Comparison of ENCODE assay signal across 8 mouse cellular contexts in the genomic region with DNA sequence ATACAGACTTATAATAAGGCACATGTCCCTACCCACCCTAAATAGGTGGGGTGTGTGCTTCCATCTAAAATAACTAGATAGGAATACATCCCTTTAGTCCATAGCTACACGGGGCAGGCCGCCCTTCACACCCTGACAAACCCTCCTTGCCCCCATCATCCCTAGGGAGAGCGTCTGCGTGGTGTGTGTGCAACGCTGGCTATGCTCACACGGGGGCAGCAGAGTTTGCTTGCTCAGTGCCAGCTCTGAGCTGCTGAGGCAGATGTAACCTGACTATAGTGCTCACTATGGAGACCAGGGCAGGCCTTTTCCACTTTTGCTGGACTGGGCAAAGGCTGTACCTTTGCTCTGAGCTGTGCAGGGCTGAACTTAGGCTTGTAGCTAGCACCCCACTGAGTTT. TPM values are rescaled to one million over a fixed set of nuclear protein-coding genes. Genes with fewer than 3 reads are reported as not detected.
A peak's percentile ranks its signal among the peaks of the same experiment; 100 is the strongest.
DNase-seq lines count a peak whose midpoint lies in the region; ATAC-seq lines count a peak whose summit lies in the region.

No protein-coding gene starts in this region.

- no peaks in the 10 kb centered on the region for H3K36me3 ChIP-seq in limb, embryonic 10.5 days
- no peaks in the 10 kb centered on the region for H3K36me3 ChIP-seq in midbrain, embryonic 10.5 days

- H3K4me1 ChIP-seq in limb, embryonic 10.5 days = no peaks in the 10 kb centered on the region
- H3K4me1 ChIP-seq in midbrain, embryonic 10.5 days = no peaks in the 10 kb centered on the region

- H3K4me3 ChIP-seq in limb, embryonic 10.5 days = no peak overlapping the region
- no peak overlapping the region for H3K4me3 ChIP-seq in midbrain, embryonic 10.5 days

- 48% methylated on average over 6 of the region's 6 CpGs for WGBS in limb, embryonic 10.5 days
- 32% methylated on average over 6 of the region's 6 CpGs for WGBS in midbrain, embryonic 10.5 days

- no peak overlapping the region for H3K27ac ChIP-seq in limb, embryonic 10.5 days
- no peak overlapping the region for H3K27ac ChIP-seq in midbrain, embryonic 10.5 days (replicated peaks)

- DNase-seq in cerebellum, adult 11 months = peak; percentile 4
- no peak for DNase-seq in cerebellum, adult 8-10 months
- peak; percentile 63 for DNase-seq in adrenal gland, postnatal 10 days
- DNase-seq in forelimb bud, embryonic 11.5 days (ENCODE audit: low read depth, low spot score) = peak; percentile 64
- DNase-seq in limb, embryonic 10.5 days (ENCODE audit: low spot score) = peak; percentile 61
- peak; percentile 41 for DNase-seq in midbrain, embryonic 10.5 days (ENCODE audit: low spot score)
- peak; percentile 83 to 89 for DNase-seq in spleen, adult 18-20 months

- no peaks in the 10 kb centered on the region for H3K27me3 ChIP-seq in limb, embryonic 10.5 days (ENCODE audit: low read depth, poor library complexity, severe bottlenecking)
- no peaks in the 10 kb centered on the region for H3K27me3 ChIP-seq in midbrain, embryonic 10.5 days (ENCODE audit: low read depth, poor library complexity, severe bottlenecking)

- ATAC-seq in inflammation-experienced regulatory T-cells, adult 6 months = peak; percentile 38

- H3K9me3 ChIP-seq in limb, embryonic 10.5 days (replicated peaks) = 0 out of 2 replicates have a peak, but pooled peaks cover 2% of the 10 kb centered on the region
- H3K9me3 ChIP-seq in midbrain, embryonic 10.5 days (replicated peaks) = peaks cover 11% of the 10 kb centered on the region; the same call in 1 of the 2 replicates

RNA-seq across cellular contexts. Expression of gene Tmem121, which starts 37.0 kb away (rescaled TPM):
- 1 to 10 TPM; 3.0 to 3.1 TPM for total RNA-seq in adrenal gland, postnatal 10 days (2021)
- under 1 TPM in 1 of 3 experiments, not detected in 2; 0.23 TPM for polyA plus RNA-seq in inflammation-experienced regulatory T-cells, adult 6 months (2017; shearing (Covaris generic))
- polyA plus RNA-seq in limb, embryonic 10.5 days (2016; fragmentation: Nextera tagmentation; extraction: Ambion mirVana) = 12.3 and 15.7 TPM in 2 replicates
- polyA plus RNA-seq in midbrain, embryonic 10.5 days (2016; fragmentation: Nextera tagmentation; extraction: Ambion mirVana) = 19.0 and 22.0 TPM in 2 replicates

Comparison
In these comparisons a context has a peak if more than half of its experiments do, and no peak if none do; other contexts are left out.
1. RNA of gene Tmem121, which starts 37.0 kb away (polyA plus RNA-seq): 19.0 to 22.0 TPM in midbrain, embryonic 10.5 days and 12.3 to 15.7 TPM in limb, embryonic 10.5 days; 0.23 TPM in inflammation-experienced regulatory T-cells, adult 6 months; every median in the first group is over 10 times any median in the second.